Mouse (Mus musculus): ENCODE data around the gene Agbl1.

GRCm38 (mm10) chr7:76650984-76651383 lies 421.3 kb downstream of the Agbl1 start:
- TF ChIP-seq POLR2A (IDR thresholded peaks at IDR 0.05; ENCODE audit: insufficient read depth, low read depth, low read length) (no peak), EP300 (IDR thresholded peaks at IDR 0.05; ENCODE audit: insufficient read depth, low read depth, low read length) (no peak)
